Mouse (Mus musculus) stomach, embryonic 16.5 days (tissue): ENCODE measurements around the gene Irs1. TPM values are rescaled to one million over a fixed set of nuclear protein-coding genes. Genes with fewer than 3 reads are reported as not detected.

ENCODE experiments used
- ATAC-seq: fragments of 200-750 bp; cut with Nextera tagmentation; 2 replicates; pipeline ENCODE4 v1.8.0; 2017; ENCODE audit warnings: moderate number of reproducible peaks, moderate TSS enrichment; ENCODE audit not compliant: insufficient read depth, low FRiP score
- H3K27ac ChIP-seq: fragments of 300-500 bp; sonication (generic); 2 replicates; pipeline ENCODE4 v1.5.1; 2014; ENCODE audit warnings: low read length
- H3K27me3 ChIP-seq: fragments of 300-500 bp; sonication (generic); 2 replicates; pipeline ENCODE4 v1.6.1; 2014; ENCODE audit warnings: low read length, control low read depth, mixed read lengths; ENCODE audit not compliant: control insufficient read depth, insufficient read depth
- H3K36me3 ChIP-seq: fragments of 300-500 bp; sonication (generic); 2 replicates; pipeline ENCODE4 v1.6.1; 2014; ENCODE audit warnings: low read length; ENCODE audit not compliant: control insufficient read depth, insufficient read depth
- H3K4me1 ChIP-seq: fragments of 300-500 bp; sonication (generic); 2 replicates; pipeline ENCODE4 v1.6.1; 2014; ENCODE audit warnings: low read length, control low read depth, mixed read lengths; ENCODE audit not compliant: control insufficient read depth, insufficient read depth
- H3K4me2 ChIP-seq: fragments of 300-500 bp; sonication (generic); 2 replicates; pipeline ENCODE4 v1.6.1; 2014; ENCODE audit warnings: low read depth, low read length, mixed read lengths
- H3K4me3 ChIP-seq: fragments of 300-500 bp; sonication (generic); replicated peaks from 2 replicates; pipeline ENCODE4 v1.5.1; 2014; ENCODE audit warnings: mild to moderate bottlenecking, low read length
- H3K9ac ChIP-seq: fragments of 300-500 bp; sonication (generic); 2 replicates; pipeline ENCODE4 v1.6.1; 2014; ENCODE audit warnings: low read length
- H3K9me3 ChIP-seq: fragments of 300-500 bp; sonication (generic); replicated peaks from 2 replicates; pipeline ENCODE4 v1.6.1; 2016; ENCODE audit warnings: low read length, control low read depth; ENCODE audit not compliant: control insufficient read depth
- WGBS: fragments of 180-500 bp; shearing (Covaris S2); extraction: QIAGEN DNeasy Blood & Tissue Kit; methylation state at CpG from one replicate; pipeline ENCODE4 v1.1.7; 2014; 5-methylcytosine and 5-hydroxymethylcytosine counted together
- polyA plus RNA-seq: library from polyadenylated mRNA; unstranded; fragments of >200 nt; fragmentation: Nextera tagmentation; extraction: Ambion mirVana; gene quantifications from 2 replicates; pipeline ENCODE4 v1.2.1, GENCODE M21; 2015

The Irs1 gene
- polyA plus RNA-seq, 1 experiment from 2014 or later = 5.9 TPM

- Histone ChIP-seq H3K9me3 (no peaks in the 10 kb centered on the region), H3K27me3 (no peaks in the 10 kb centered on the region), H3K36me3 (no peaks in the 10 kb centered on the region), H3K4me1 (peaks cover 39% of the 10 kb centered on the region), H3K9ac (peak overlapping the region; percentile 87), H3K27ac (peak overlapping the region; percentile 97), H3K4me3 (peak overlapping the region; percentile 75), H3K4me2 (peak overlapping the region; percentile 81)
- ATAC-seq = no peak
- WGBS = under 1% methylated on average over 45 of the region's 45 CpGs
Observed at GRCm38 (mm10) chr1:82289990-82290681, 1.1 kb downstream of the Irs1 start.

GRCm38 (mm10) chr1:82289116-82289989 is 1.9 kb downstream of the Irs1 start:
- no peaks in the 10 kb centered on the region for H3K36me3 ChIP-seq
- no peak for ATAC-seq
- H3K4me2 ChIP-seq = peak overlapping the region; percentile 81
- H3K9me3 ChIP-seq = no peaks in the 10 kb centered on the region
- H3K9ac ChIP-seq = peak overlapping the region; percentile 87
- peak overlapping the region; percentile 97 for H3K27ac ChIP-seq
- H3K27me3 ChIP-seq = no peaks in the 10 kb centered on the region
- H3K4me3 ChIP-seq = peak overlapping the region; percentile 75
- WGBS = 62% methylated on average over 35 of the region's 35 CpGs
- H3K4me1 ChIP-seq = peaks cover 39% of the 10 kb centered on the region

GRCm38 (mm10) chr1:82288421-82288990 is 2.7 kb downstream of the Irs1 start:
- Histone ChIP-seq H3K36me3 (no peaks in the 10 kb centered on the region), H3K9me3 (no peaks in the 10 kb centered on the region), H3K27ac (no peak overlapping the region), H3K4me1 (peaks cover 39% of the 10 kb centered on the region), H3K4me2 (peak overlapping the region; percentile 81), H3K4me3 (peak overlapping the region; percentile 75), H3K9ac (no peak overlapping the region), H3K27me3 (no peaks in the 10 kb centered on the region)
- 91% methylated on average over 18 of the region's 18 CpGs for WGBS
- no peak for ATAC-seq

DNA sequence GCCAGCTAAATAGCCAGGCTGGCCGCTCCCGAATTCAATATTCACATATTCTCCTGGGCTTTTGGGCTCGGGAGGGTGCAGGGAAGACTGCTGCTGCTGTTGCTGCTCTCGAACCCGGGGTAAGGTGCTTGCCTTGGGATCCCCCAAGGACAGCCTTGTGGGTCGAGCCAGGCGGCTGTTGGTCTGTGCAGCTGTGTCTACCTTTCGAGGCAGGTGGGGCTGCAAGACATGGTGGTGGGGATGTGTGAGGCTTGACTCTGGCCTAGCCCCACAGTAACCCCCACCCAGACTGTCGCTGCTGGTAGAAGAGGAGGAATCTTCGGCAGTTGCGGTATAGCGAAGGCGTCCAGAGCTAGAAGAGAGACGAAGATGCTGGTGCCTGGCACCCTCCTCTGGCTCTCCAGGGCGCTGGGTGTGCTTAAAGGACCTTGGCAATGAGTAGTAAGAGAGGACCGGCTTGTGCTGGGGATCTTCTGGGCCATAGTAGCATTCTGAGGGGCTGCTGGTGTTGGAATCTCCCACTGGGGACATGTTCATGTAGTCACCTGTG is 3.4 kb downstream of the Irs1 start:
- WGBS = 90% methylated on average over 16 of the region's 16 CpGs
- H3K27ac ChIP-seq = no peak overlapping the region
- H3K36me3 ChIP-seq = no peaks in the 10 kb centered on the region
- H3K9ac ChIP-seq = peak overlapping the region; percentile 61
- peak overlapping the region; percentile 56 for H3K4me3 ChIP-seq
- H3K27me3 ChIP-seq = no peaks in the 10 kb centered on the region
- peaks cover 40% of the 10 kb centered on the region for H3K4me1 ChIP-seq
- H3K4me2 ChIP-seq = peak overlapping the region; percentile 81
- no peaks in the 10 kb centered on the region for H3K9me3 ChIP-seq
- ATAC-seq = no peak

DNA sequence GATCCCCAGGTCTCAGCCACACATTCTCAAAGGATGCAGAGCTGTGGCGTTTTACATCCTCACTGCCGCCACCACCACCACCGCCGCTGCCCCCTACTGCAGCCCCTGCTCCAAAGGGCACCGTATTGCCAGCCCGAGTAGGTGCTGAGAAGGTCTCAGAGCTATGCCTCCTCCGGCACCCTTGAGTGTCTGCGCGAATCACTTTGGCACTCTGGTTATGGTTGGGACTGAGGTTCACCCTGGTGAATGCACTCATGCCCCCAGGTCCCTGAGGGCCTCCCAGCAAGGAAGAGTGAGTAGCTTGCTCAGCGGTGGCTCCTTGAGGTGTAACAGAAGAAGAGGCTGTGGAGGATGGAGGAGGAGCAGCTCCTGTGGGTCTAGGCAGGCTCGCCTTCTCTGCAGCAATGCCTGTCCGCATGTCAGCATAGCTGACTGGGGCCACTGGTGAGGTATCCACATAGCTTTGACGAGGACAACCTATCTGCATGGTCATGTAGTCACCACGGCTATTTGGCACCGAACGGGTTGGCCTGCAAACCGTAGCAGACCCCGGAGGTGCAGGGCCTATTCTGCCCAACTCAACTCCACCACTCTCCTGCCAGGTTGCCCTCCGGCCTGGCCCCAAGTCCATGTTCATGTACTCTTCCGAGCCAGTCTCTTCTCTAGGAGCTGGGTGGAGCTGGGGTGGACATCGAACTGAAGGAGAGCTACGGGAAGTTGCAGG is 4.0 kb downstream of the Irs1 start:
- ATAC-seq = no peak
- Histone ChIP-seq H3K9me3 (no peaks in the 10 kb centered on the region), H3K27ac (no peak overlapping the region), H3K4me3 (peak overlapping the region; percentile 56), H3K9ac (peak overlapping the region; percentile 61), H3K4me2 (peak overlapping the region; percentile 81), H3K4me1 (peaks cover 41% of the 10 kb centered on the region), H3K27me3 (no peaks in the 10 kb centered on the region), H3K36me3 (no peaks in the 10 kb centered on the region)
- WGBS = 61% methylated on average over 22 of the region's 22 CpGs

GRCm38 (mm10) chr1:82286190-82287051 is 4.8 kb downstream of the Irs1 start:
- WGBS = 27% methylated on average over 15 of the region's 15 CpGs
- Histone ChIP-seq H3K36me3 (no peaks in the 10 kb centered on the region), H3K27me3 (no peaks in the 10 kb centered on the region), H3K9ac (peak overlapping the region; percentile 61), H3K4me3 (peak overlapping the region; percentile 56), H3K27ac (peak overlapping the region; percentile 66), H3K4me1 (peaks cover 40% of the 10 kb centered on the region), H3K9me3 (no peaks in the 10 kb centered on the region), H3K4me2 (peak overlapping the region; percentile 81)
- ATAC-seq = no peak

GRCm38 (mm10) chr1:82285461-82286189 is 5.6 kb downstream of the Irs1 start:
- H3K27ac ChIP-seq = peak overlapping the region; percentile 66
- no peaks in the 10 kb centered on the region for H3K27me3 ChIP-seq
- H3K36me3 ChIP-seq = no peaks in the 10 kb centered on the region
- no peaks in the 10 kb centered on the region for H3K9me3 ChIP-seq
- H3K9ac ChIP-seq = peak overlapping the region; percentile 61
- no peak for ATAC-seq
- H3K4me3 ChIP-seq = peak overlapping the region; percentile 56
- H3K4me1 ChIP-seq = peaks cover 40% of the 10 kb centered on the region
- peak overlapping the region; percentile 81 for H3K4me2 ChIP-seq
- 22% methylated on average over 5 of the region's 5 CpGs for WGBS
